Mouse (Mus musculus) large intestine, adult 2 months (tissue): ENCODE measurements around the gene Lbh. TPM values are rescaled to one million over a fixed set of nuclear protein-coding genes. Genes with fewer than 3 reads are reported as not detected.

Source experiments
- DNase-seq: peaks from one replicate; pipeline ENCODE4 v3.0.0-alpha.2; 2012; ENCODE audit warnings: low read depth, low spot score
- WGBS: fragments of 180-500 bp; shearing (Covaris S2); methylation state at CpG from one replicate; pipeline ENCODE4 v1.1.7; 2018; 5-methylcytosine and 5-hydroxymethylcytosine counted together
- polyA plus RNA-seq: library from polyadenylated mRNA; depleted of rRNA; stranded (reverse); fragments of >200 nt; gene quantifications from 2 replicates; pipeline ENCODE4 v1.2.3, GENCODE M21; 2012

The Lbh gene
- polyA plus RNA-seq, 1 experiment, result 59.1 TPM

GRCm38 (mm10) chr17:72909061-72909852 is 8.8 kb upstream of the Lbh start:
- DNase-seq, result no peak
- WGBS, result 88% methylated on average over 7 of the region's 7 CpGs

GRCm38 (mm10) chr17:72911283-72911682 is 6.8 kb upstream of the Lbh start:
- 82% methylated on average over 11 of the region's 11 CpGs for WGBS
- no peak for DNase-seq

GRCm38 (mm10) chr17:72911751-72912150 is 6.4 kb upstream of the Lbh start:
- no peak for DNase-seq
- 11% methylated on average over 1 of the region's 1 CpGs for WGBS

DNA sequence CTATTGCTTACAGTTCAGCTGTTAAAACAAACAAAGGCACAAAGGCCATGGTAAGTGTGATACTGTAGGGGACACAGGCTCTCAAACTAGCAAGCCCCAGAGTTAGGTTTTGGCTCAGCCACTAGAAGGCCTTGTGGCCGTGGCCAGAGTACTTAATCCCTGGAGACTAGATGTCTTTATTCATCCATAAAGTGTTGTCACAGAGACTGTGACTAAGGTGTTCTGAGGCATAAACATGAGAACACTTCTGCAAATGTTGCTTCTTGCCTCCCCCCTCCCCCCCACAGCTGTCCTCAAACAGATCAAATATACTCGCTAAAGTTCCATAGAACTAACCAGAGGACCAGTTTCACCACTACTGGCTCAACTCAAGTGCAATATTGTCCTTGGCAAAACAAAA is 4.0 kb upstream of the Lbh start:
- 58% methylated on average over 2 of the region's 2 CpGs for WGBS
- no peak for DNase-seq

- no peak for DNase-seq
Observed at GRCm38 (mm10) chr17:72917241-72918030, 669 bp upstream of the Lbh start.

DNA sequence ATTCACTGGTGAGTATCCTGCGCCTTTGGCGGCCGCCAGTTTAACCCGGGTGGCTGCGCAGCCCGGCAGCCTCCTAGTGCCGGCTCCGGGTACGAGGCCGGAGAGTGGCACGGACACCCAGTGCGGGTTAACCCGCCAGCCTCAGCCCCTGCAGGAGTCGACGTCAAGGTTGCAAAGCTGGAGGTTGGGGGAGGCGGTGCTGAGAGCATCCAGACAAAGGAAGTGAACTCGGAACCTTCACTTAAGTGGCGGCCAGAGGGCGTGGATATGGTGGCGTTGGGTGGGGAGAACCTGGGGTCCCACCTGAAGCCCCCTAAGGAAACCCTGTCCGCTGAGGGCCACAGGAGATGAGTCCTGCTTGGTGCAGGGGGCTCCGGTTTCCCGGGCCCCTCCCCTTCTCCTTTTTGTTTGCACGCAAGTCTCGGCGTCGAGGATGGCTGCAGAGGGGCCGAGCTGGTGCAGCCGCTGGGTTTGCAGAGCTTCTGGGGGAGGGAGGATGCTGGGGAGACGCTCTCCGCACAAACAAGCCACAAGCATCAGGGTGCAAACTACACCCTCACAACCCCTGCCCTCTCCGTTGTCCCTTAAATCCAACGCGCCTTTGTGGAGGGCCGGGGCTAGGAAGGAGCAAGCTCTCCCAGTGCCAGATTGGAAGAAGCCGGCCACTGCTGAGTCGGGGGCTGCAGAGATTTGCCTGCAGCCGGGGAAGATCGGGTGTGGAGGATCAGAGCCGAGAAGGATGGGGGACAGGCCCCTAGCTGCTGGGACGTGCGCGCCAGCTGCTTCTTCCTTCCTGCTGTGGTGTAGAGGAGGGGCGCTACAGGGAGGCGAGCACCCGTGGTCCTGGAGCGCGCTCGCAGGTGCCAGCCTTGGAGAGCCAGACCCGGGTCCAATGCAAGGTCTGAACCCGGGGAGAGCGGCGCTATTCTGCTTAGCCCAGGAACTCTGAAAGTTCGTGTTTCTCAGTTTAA is 751 bp downstream of the Lbh start:
- WGBS, result 1% methylated on average over 54 of the region's 54 CpGs
- DNase-seq, result no peak

More at GRCm38 (mm10) chr17:72917241-72918030, 669 bp upstream of the Lbh start:
- WGBS, result 2% methylated on average over 37 of the region's 37 CpGs

DNA sequence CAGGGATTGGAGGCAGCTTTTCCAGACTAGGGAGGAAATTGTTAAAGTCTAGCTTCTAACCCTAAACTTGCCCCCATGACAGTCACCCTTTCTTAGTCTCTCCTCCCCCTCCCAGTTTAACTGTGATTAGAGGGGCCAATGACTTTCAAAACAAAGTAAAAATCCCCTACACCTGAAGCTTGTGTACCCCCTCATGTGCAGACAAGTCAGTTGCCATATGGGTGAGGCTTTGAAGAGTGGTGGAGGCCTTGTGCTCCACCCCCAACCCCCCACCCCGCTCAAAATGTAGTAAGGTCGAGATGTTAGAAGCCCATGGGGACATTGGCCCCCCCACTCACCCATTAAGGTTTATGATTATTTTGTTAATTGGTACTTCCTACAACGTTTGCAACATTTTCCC is 1.5 kb downstream of the Lbh start:
- WGBS, result 50% methylated on average over 3 of the region's 3 CpGs
- no peak for DNase-seq

GRCm38 (mm10) chr17:72920430-72920829 is 2.3 kb downstream of the Lbh start:
- no peak for DNase-seq
- 40% methylated on average over 2 of the region's 2 CpGs for WGBS

- no peak for DNase-seq
- 70% methylated on average over 9 of the region's 9 CpGs for WGBS
Observed at GRCm38 (mm10) chr17:72920971-72921370, 2.9 kb downstream of the Lbh start.

GRCm38 (mm10) chr17:72922206-72922605 is 4.1 kb downstream of the Lbh start:
- 63% methylated on average over 5 of the region's 5 CpGs for whole genome bisulfite sequencing
- no peak for DNase-seq

- 77% methylated on average over 4 of the region's 4 CpGs for WGBS
Observed at GRCm38 (mm10) chr17:72923283-72923682, 5.2 kb downstream of the Lbh start.

GRCm38 (mm10) chr17:72924295-72924694 is 6.2 kb downstream of the Lbh start:
- DNase-seq, result no peak
- 64% methylated on average over 8 of the region's 8 CpGs for WGBS

More at GRCm38 (mm10) chr17:72923283-72923682, 5.2 kb downstream of the Lbh start:
- no peak for DNase-seq

- WGBS, result 58% methylated on average over 6 of the region's 6 CpGs
- no peak for DNase-seq
Observed at GRCm38 (mm10) chr17:72925111-72925510, 7.0 kb downstream of the Lbh start.

GRCm38 (mm10) chr17:72925804-72926617 is 7.9 kb downstream of the Lbh start:
- DNase-seq, result no peak

GRCm38 (mm10) chr17:72926994-72927393 is 8.9 kb downstream of the Lbh start:
- DNase-seq, result no peak
- WGBS, result 45% methylated on average over 8 of the region's 8 CpGs

More at GRCm38 (mm10) chr17:72925804-72926617, 7.9 kb downstream of the Lbh start:
- 59% methylated on average over 12 of the region's 12 CpGs for WGBS

DNA sequence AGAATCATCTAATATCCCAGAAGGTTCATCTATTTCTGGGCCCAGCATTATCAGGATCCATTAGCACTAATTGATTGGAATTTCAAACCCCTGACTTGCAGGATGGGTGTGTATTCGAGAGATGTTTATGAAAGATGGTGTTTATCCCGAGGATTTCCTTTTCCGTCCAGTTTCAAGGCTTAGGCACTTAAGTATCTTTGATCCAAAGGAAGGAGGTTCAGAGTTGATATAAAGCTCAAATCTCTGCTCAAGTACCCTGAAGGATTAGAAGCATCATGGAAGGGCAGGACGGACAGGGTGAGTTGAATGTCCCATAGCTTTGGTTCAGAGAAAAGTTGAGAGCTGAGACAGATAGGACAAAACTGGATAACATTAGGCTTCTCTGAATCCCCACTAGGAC is 15.0 kb downstream of the Lbh start:
- no peak for DNase-seq
- WGBS, result 75% methylated on average over 4 of the region's 4 CpGs

- 68% methylated on average over 2 of the region's 2 CpGs for WGBS
- DNase-seq, result no peak
Observed at GRCm38 (mm10) chr17:72934146-72934545, 16.0 kb downstream of the Lbh start.

GRCm38 (mm10) chr17:72934653-72935052 is 16.5 kb downstream of the Lbh start:
- 63% methylated on average over 3 of the region's 3 CpGs for whole genome bisulfite sequencing
- no peak for DNase-seq

GRCm38 (mm10) chr17:72935921-72936320 is 17.8 kb downstream of the Lbh start:
- no peak for DNase-seq
- 29% methylated on average over 7 of the region's 7 CpGs for WGBS
